Mouse (Mus musculus) lung, adult 2 months (tissue): ENCODE results near the gene Tdrd9.

ENCODE experiments used
- CTCF ChIP-seq: fragments of 200-500 bp; IDR thresholded peaks from 2 replicates; pipeline ENCODE4 v1.5.1; 2011; ENCODE audit warnings: mild to moderate bottlenecking, low read length, control low read depth; ENCODE audit not compliant: insufficient read depth
- POLR2A ChIP-seq: fragments of 200-500 bp; IDR thresholded peaks from 2 replicates; pipeline ENCODE4 v1.6.1; 2011; ENCODE audit warnings: low read depth, mild to moderate bottlenecking, control low read depth, low read length, borderline replicate concordance; ENCODE audit errors: extremely low read depth

- TF ChIP-seq CTCF (no peak), POLR2A (no peak)
These were observed 1.1 kb downstream of the Tdrd9 start for GRCm38 (mm10) chr12:111972504-111972903.
